Mouse (Mus musculus) adipocyte (in vitro differentiated cells): ENCODE data around the gene Thoc6.

Experiments
- DNase-seq: peaks from one replicate; pipeline ENCODE4 v3.0.0-alpha.2; 2016; ENCODE audit warnings: low spot score

Gene Thoc6

GRCm38 (mm10) chr17:23630195-23631020, 43.3 kb downstream of the Thoc6 start:
- peak; percentile 67 for DNase-seq

GRCm38 (mm10) chr17:23627813-23628212, 45.9 kb downstream of the Thoc6 start:
- no peak for DNase-seq

- no peak for DNase-seq
Observed at GRCm38 (mm10) chr17:23620351-23620750, 53.3 kb downstream of the Thoc6 start.
